Mouse (Mus musculus) bone marrow, adult 2 months (tissue): ENCODE results near the gene Fa2h. TPM values are rescaled to one million over a fixed set of nuclear protein-coding genes. Genes with fewer than 3 reads are reported as not detected.

Experiments
- H3K27ac ChIP-seq: fragments of 200-500 bp; 2 replicates; pipeline ENCODE4 v1.5.1; 2012; ENCODE audit warnings: low read depth, mild to moderate bottlenecking, control low read depth, inconsistent platforms, low read length; ENCODE audit not compliant: control insufficient read depth, poor library complexity, insufficient read depth
- H3K4me1 ChIP-seq: fragments of 200-500 bp; 2 replicates; pipeline ENCODE4 v1.6.1; 2011; ENCODE audit warnings: low read length; ENCODE audit not compliant: control insufficient read depth, insufficient read depth
- H3K4me3 ChIP-seq: fragments of 200-500 bp; replicated peaks from 2 replicates; pipeline ENCODE3; 2011; ENCODE audit warnings: mild to moderate bottlenecking, low read depth, low read length, control low read depth; ENCODE audit not compliant: control insufficient read depth
- CTCF ChIP-seq: fragments of 200-500 bp; IDR thresholded peaks from 2 replicates; pipeline ENCODE4 v1.5.1; 2011; ENCODE audit warnings: low read length, control low read depth; ENCODE audit not compliant: control insufficient read depth, insufficient read depth
- POLR2A ChIP-seq: fragments of 200-500 bp; IDR thresholded peaks from 2 replicates; pipeline ENCODE4 v1.6.1; 2011; ENCODE audit warnings: low read depth, mild to moderate bottlenecking, control low read depth, low read length, borderline replicate concordance; ENCODE audit not compliant: control insufficient read depth
- WGBS: fragments of 180-500 bp; shearing (Covaris S2); methylation state at CpG from one replicate; pipeline ENCODE4 v1.1.7; 2018; 5-methylcytosine and 5-hydroxymethylcytosine counted together
- polyA plus RNA-seq: library from polyadenylated mRNA; stranded (reverse); fragments of >200 nt; gene quantifications from 2 replicates; pipeline ENCODE4 v1.2.4, GENCODE M21; 2011; ENCODE audit warnings: low replicate concordance; ENCODE audit not compliant: missing spikeins, insufficient read depth, insufficient read length

Gene Fa2h
- not detected in 2 replicates for polyA plus RNA-seq

GRCm38 (mm10) chr8:111393391-111394363, at the start of gene Fa2h:
Fa2h (minus strand) TSS chr8:111393824.
- no peak for TF ChIP-seq POLR2A
- TF ChIP-seq CTCF, result no peak
- Histone ChIP-seq H3K4me1 (no peaks in the 10 kb centered on the region; the same call in 1 of the 2 replicates), H3K4me3 (no peak within 1 kb of the TSS), H3K27ac (no peak within 1 kb of the TSS; the same call in 1 of the 2 replicates)
- 2% methylated on average over 69 of the region's 71 CpGs for WGBS

- 24% methylated on average over 9 of the region's 9 CpGs for WGBS
- TF ChIP-seq CTCF (peak; percentile 12; the same call in 1 of the 2 replicates), POLR2A (no peak)
- no peak overlapping the region for H3K4me3 ChIP-seq
- no peak overlapping the region for H3K27ac ChIP-seq
- H3K4me1 ChIP-seq, result no peaks in the 10 kb centered on the region
These were observed 45.6 kb upstream of the Fa2h start for GRCm38 (mm10) chr8:111439189-111439588.

- no peak for TF ChIP-seq CTCF
- TF ChIP-seq POLR2A, result no peak
- no peak overlapping the region for H3K27ac ChIP-seq
- WGBS, result 37% methylated on average over 11 of the region's 11 CpGs
- no peaks in the 10 kb centered on the region for H3K4me1 ChIP-seq
- H3K4me3 ChIP-seq, result no peak overlapping the region
These were observed 41.6 kb upstream of the Fa2h start for GRCm38 (mm10) chr8:111435071-111435828.

GRCm38 (mm10) chr8:111424646-111425045, 31.0 kb upstream of the Fa2h start:
- Histone ChIP-seq H3K27ac (no peak overlapping the region), H3K4me1 (no peaks in the 10 kb centered on the region; the same call in 1 of the 2 replicates), H3K4me3 (no peak overlapping the region)
- WGBS, result 83% methylated on average over 9 of the region's 9 CpGs
- no peak for TF ChIP-seq POLR2A
- TF ChIP-seq CTCF, result no peak

- 68% methylated on average over 11 of the region's 11 CpGs for WGBS
- H3K4me3 ChIP-seq, result no peak overlapping the region
- no peak overlapping the region for H3K27ac ChIP-seq
- no peaks in the 10 kb centered on the region; the same call in 1 of the 2 replicates for H3K4me1 ChIP-seq
- TF ChIP-seq CTCF, result no peak
- no peak for TF ChIP-seq POLR2A
These were observed 30.6 kb upstream of the Fa2h start for GRCm38 (mm10) chr8:111424181-111424580.

- H3K4me3 ChIP-seq, result no peak overlapping the region
- H3K27ac ChIP-seq, result no peak overlapping the region
- TF ChIP-seq CTCF (no peak), POLR2A (no peak)
- WGBS, result 65% methylated on average over 2 of the region's 2 CpGs
- H3K4me1 ChIP-seq, result no peaks in the 10 kb centered on the region; the same call in 1 of the 2 replicates
These were observed 29.0 kb upstream of the Fa2h start for GRCm38 (mm10) chr8:111422614-111423013.

GRCm38 (mm10) chr8:111419171-111419570, 25.5 kb upstream of the Fa2h start:
- H3K27ac ChIP-seq, result no peak overlapping the region
- H3K4me1 ChIP-seq, result no peaks in the 10 kb centered on the region; the same call in 1 of the 2 replicates
- WGBS, result 72% methylated on average over 3 of the region's 3 CpGs
- H3K4me3 ChIP-seq, result no peak overlapping the region
- no peak for TF ChIP-seq POLR2A
- TF ChIP-seq CTCF, result no peak

- Histone ChIP-seq H3K27ac (no peak overlapping the region), H3K4me3 (no peak overlapping the region), H3K4me1 (no peaks in the 10 kb centered on the region; the same call in 1 of the 2 replicates)
- 24% methylated on average over 9 of the region's 9 CpGs for WGBS
- TF ChIP-seq POLR2A (no peak), CTCF (peak; percentile 53)
These were observed 25.0 kb upstream of the Fa2h start for GRCm38 (mm10) chr8:111418601-111419000.
